Mouse (Mus musculus): Measurements from ENCODE around the gene Abcg2. TPM values are rescaled to one million over a fixed set of nuclear protein-coding genes. Genes with fewer than 3 reads are reported as not detected.
"Not testable (repeated sequence)": the region's sequence is repeated elsewhere in the genome, so short reads cannot be mapped to it uniquely, and the experiment has no call there.

The Abcg2 gene
- total RNA-seq (2015) (26.8 and 27.9 TPM in 2 replicates), total RNA-seq (2017) (29.7 and 67.5 TPM in 2 replicates)

DNA sequence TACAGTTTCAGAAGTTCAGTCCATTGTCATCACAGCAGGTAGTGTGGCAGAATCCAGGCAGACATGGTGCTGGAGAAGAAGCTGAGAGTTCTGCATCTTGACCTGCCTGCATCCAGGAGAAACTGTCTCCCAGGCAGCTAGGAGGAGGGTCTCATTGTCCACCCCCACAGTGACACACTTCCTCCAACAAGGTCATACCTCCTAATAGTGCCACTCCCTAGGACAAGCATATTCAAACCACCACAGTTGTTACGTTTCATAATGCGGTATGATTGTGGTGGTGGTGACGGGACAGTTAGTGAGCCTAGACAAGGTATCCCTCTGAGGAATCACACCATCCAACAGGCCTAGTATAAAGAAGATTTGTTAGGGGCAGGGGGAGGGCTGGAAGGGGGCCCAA is at the start of gene Abcg2:
Gene Abcg2 (plus strand): TSS at position 301 of the 400 bp plus-strand sequence.
- ATAC-seq (replicated peaks; ENCODE audit: poor library complexity), result not testable (repeated sequence)

DNA sequence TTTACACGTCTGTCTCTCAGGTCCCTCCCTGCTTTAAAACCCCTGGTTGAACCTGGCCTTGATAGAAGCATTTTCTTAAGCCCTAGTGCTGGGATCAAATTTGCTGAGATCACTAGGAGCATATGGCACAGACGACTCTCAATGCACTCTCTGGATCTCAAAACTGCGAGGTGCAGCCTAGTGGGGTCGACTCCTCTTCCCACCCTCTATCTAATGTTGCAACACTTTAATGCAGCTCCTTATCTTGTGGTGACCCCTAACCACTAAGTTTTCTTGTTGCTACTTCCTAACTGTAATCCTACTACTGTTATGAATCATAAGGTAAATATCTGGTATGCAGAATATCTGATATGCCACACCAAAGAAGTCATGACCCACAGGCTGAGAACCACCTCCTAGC is 44.1 kb upstream of the Abcg2 start:
- ATAC-seq (replicated peaks; ENCODE audit: poor library complexity), result not testable (repeated sequence)

DNA sequence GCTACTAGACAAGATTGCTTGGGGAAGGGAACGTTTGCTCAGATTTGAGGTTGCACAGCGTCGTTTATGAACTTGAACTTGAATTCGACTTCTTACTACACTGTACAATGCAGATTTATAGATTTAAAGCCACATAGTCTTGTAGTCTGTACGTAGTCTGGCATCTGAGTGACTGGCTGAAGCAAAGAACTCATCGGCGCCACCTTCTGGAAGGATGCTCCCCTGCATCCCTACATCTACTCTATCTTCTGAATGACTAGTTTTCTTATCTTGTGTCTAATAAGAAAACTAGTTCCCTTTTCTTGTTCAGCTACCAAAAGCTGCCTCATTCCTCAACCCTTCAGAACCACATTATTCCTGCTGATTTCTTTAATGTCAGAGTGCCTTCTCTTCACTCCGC is 41.5 kb upstream of the Abcg2 start:
- peak; percentile 74 for ATAC-seq (replicated peaks; ENCODE audit: poor library complexity)

DNA sequence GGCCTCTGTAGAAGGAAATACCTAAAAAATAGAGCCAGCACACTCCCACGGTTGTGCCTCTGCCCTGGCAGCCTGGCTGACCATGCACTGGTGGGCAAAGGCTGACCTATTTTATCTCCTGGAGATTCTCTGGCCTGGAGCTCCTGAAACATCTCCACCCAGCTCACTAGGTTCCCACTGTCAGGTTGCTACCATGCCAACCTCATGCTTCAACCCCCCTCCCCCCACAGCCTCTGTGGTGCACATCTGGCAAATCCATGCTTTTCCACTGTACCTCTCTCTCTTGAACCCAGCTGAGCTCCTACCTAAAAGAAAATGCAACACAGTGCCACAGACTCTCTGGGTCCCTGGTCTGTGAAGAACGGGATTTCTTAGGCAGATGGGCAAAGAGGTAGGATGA is 39.4 kb upstream of the Abcg2 start:
- not testable (repeated sequence) for ATAC-seq (replicated peaks; ENCODE audit: poor library complexity)

DNA sequence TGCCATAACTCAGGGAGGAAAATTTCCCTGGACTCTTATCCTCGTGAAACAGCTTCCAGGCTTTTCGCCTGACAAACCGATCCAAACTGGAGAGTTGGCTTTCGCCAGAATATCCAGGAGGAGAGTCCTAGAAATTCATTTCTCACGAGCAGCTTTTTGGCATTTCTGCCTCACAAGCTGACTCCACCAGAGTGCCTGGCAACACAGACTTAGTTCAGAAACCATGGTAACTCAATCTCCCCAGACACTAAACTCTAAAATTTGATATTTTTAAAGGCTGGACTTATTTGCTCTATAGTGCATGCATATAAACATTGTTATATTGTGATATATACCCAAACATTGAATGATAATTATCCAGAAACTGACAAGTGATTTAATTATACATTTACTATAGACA is 38.3 kb upstream of the Abcg2 start:
- ATAC-seq (replicated peaks; ENCODE audit: poor library complexity), result not testable (repeated sequence)

DNA sequence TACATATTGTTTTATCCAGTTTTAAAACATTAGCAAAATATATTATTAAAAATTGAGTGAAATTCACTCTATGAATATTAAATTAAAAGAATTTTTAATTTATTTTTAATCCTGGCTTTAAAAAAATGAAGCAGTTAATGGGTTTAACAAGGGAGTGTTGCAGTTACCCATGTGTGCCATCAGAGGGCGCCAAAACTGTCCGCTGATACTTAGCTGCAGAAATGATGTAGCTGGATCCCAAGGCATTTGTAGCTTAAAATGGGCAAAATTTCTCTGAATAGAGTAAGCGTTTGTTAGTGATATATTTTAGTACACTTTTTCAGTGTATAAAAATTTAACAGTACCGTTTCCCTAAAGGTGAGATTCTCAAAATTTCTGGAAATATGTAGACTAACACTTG is 37.5 kb upstream of the Abcg2 start:
- peak; percentile 74 for ATAC-seq (replicated peaks; ENCODE audit: poor library complexity)

DNA sequence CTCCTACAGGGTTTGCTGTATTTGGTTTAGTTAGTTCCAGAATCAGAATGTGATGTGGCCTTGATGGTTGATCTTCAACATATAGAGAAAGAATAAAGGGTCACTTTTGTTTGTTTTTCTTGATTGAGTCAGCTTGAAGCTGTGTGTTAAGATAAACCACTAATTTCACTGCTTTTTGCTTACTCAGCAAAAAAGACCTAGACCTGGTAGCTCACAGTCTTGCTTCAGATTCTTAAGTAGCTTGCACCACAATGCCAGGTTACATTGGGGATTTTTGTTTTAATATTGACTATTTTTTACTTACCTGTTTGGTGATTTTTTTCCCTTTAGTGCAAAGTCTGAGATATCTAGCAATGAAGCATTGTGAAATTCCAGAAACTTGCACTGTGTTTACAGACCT is 30.5 kb upstream of the Abcg2 start:
- not testable (repeated sequence) for ATAC-seq (replicated peaks; ENCODE audit: poor library complexity)

DNA sequence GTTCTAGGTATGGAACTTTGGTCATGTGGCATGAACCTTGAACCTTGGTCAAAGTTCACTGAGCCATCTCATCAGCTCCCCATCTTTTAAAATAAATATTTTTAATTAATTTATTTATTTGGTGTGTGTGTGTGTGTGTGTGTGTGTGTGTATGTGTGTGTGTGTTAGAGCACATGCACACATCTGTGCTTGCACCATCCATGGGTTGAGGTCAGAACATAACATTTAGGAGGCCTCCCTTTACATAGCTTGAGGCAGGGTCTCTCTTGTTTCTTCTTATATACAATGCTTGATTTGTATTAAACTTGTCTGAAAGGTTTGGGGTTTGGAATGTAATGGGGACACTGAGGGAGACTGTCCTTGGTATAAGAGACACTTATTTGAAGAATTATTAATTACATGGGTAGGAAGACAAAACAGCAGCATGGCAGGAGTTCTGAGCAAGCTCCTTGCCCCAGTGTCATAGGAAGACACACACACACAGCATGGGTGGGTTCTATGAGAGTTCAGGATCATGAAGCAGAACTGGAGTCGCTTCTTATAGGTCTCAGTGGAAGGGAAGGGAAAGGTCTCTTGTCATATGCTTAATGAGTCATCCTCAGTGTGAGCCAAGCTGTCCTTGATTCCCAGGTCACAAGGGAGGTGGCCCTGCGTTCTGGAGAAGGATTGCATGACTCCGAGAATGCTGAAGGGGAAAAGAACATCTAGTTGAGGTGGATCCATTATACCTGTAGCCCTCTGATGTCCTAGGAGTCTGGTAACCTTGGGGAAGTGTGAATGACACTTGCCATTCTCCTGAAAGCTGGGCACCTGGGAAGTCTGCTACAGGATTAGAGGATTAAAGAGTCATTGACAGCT is 9.9 kb downstream of the Abcg2 start:
- not testable (repeated sequence) for ATAC-seq (replicated peaks; ENCODE audit: poor library complexity)

DNA sequence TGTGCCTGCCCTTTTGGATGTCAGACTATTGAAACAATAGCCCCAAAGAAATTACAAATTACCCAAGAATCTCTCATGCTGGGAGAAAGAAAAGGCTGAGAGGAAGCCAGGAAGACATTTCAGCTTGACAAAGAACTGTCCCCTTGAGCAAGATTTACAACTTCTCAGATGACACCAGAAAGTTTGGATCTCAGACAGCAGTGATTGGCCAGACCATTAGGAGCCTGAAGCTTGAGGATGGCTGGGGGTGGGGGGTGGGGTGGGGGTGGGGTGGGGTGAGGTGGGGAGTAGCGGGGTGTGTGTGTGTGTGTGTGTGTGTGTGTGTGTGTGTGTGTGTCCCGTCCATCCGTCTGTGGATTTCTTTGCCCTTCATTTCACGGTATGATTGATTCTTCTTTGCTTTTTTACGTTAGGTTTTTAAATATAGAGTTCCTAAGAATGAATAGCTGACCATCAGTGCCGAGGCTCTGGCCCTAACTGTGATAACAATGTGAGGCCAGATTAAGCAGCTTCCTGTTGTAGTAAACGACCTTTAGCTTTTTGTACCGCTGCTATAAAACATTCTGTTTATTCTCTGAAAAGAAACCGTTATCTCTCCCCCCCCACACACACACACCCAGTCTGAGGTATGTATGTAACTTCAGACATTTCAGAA is 11.4 kb downstream of the Abcg2 start:
- not testable (repeated sequence) for ATAC-seq (replicated peaks; ENCODE audit: poor library complexity)

DNA sequence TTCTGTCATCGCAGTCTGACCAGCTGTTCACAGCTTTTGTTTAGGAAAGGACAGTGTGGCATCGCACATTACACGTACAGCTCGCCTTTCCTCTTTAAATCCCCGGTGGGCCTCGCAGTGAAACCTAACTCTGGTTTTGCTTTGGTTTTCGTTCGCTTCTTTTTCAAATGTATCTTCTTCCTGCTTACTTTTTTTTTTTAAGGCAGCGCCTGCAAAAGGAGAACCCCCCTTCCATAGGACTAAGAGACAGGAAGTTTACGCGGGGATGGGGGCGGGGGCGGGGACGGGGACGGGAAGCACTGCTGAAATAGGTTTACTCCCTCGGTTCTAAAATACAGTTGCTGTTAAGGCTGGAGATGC is 12.0 kb downstream of the Abcg2 start:
- peak; percentile 73 for ATAC-seq (replicated peaks; ENCODE audit: poor library complexity)

DNA sequence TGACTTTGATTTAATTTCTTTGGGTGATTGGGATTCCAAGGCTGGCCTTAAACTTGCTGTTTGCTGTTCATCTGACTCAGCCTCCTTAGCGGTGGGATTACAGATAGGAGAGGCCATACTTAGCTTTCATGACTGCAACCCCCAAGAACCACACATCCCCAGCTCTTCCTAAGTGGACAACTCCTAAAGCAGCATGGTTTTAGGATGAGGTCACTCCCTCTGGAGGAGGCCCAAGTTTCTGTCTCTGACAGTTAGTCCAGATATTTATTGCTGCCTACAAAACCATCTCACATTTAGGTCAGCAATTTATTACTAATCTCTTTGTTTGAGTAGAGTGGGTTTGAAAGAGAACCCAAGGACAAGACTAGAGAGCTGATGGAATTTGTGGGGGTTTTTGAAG is 17.8 kb downstream of the Abcg2 start:
- ATAC-seq (replicated peaks; ENCODE audit: poor library complexity), result not testable (repeated sequence)

DNA sequence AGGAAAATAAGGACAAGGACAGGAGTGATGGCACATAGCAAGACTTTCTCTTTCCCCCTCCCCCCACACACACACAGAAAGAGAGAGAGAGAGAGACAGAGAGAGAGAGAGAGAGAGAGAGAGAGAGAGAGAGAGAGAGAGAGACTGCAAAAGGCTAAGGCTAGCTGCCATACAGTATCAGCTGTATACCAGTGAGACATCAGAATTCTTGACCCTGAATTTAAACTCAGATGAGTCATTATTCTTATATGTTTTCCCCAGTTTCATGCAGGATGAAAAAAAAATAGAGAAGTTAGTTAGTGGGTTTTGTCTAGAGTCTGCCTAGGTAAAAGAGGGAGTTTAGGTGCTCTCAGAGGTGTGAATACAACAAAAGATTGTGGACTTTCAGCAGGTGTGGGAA is 18.7 kb downstream of the Abcg2 start:
- ATAC-seq (replicated peaks; ENCODE audit: poor library complexity), result peak; percentile 4; the same call in 1 of the 2 replicates

DNA sequence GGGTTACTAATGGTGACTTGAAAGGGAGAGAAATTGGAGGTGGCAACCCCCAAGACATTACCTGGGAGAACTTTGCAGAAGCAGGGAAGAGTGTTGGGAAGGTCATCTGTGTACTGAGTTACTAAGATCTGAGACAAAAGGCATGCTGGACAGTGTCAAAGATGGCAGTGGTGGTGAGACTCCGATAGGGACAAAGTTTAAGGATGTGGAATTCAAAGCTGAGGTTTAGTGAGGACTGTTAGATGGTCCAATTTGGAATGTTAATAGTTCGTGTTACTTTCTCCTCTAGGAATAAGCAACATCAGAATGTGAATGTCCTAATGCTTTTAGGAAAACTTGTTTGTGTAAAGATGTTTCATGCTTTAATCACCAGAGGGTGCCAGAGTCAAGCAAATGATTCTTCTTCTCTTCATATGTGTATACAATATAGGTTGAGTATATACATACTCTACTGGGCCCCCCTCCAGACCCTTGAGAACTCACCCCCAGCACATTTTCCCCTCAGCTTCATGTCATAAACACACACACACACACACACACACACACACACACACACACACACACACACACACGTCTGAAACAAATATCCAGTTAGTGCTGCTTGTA is 19.3 kb downstream of the Abcg2 start:
- peak; percentile 81 for ATAC-seq (replicated peaks; ENCODE audit: poor library complexity)

DNA sequence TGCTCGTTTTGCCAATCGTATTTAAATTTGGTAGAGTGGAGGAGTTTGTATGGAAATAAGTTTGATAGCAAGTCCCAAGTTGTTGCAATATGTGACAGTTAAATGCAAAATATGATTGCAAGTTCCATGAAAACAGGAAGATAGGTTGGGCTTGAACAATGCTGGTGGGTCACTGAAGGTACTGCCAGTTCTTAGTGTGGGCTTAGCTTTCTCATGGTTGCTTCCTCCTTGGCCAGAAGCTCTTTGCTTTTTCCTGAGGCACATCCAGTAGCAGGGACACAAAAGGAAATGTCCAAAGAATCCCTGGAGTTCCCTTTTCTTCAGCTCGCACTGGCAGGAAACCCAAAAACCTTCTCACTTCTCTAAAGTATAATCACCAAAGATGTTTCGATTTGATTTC is 22.3 kb downstream of the Abcg2 start:
- peak; percentile 38 for ATAC-seq (replicated peaks; ENCODE audit: poor library complexity)

DNA sequence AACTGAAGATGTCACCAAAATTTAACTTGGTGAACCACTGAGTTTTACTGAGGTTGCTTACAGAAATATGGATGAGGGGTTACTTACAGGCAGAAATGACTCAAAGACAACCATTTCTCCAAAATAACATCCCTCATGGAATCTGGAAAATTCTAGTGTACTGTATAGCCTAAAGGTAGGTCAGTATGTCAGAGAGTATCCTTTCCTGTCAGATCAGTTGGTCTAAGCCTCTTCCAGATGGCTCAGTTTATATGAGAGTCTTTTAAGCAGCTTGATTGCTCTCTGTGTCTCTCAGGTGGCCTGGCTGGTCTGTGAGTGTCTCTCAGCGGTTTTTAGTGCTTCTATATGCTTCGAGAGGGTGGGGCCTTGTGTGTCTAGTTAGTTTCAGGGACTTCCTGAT is 24.1 kb downstream of the Abcg2 start:
- no peak for ATAC-seq (replicated peaks; ENCODE audit: poor library complexity)

DNA sequence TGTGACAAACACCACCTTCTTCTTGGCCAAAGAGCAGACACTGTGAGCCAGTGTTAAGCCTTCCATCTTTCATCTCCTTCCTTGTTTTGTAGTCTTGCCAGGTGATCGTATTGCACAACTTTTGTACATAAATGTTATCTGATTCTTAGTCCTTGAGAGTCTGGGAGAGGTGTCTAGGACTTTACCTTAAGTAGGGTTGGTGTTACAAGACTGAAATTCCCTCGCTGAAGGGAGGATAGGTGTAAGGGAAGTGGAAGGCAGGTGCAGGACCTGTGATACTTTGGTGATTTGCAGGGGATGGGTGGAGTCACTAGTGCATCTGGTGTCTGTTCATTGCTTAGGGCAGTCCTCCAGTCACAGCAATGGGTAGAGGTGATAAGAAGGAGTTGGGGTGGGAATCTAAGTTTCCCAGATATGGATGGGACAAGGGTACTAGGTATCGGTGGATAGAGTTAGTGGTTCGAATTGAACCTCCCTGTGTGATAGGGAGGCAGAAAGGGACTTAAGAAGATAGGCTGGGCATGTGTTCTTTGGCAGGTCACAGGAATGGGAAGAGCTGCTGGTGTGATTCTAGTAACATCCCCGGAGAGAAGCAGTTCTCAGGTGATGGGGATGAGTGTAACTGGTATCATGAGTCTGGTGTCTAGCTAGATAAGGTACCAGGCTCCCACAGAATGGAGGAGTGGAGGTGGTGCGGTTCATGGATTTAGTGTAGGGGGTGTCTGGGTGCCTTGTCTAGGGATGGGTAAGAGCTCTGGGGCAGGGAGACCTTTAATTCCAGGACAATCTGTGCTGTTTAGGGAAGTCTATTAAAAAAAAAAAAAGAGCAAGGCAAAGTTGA is 25.8 kb downstream of the Abcg2 start:
- ATAC-seq (replicated peaks; ENCODE audit: poor library complexity), result peak; percentile 22

DNA sequence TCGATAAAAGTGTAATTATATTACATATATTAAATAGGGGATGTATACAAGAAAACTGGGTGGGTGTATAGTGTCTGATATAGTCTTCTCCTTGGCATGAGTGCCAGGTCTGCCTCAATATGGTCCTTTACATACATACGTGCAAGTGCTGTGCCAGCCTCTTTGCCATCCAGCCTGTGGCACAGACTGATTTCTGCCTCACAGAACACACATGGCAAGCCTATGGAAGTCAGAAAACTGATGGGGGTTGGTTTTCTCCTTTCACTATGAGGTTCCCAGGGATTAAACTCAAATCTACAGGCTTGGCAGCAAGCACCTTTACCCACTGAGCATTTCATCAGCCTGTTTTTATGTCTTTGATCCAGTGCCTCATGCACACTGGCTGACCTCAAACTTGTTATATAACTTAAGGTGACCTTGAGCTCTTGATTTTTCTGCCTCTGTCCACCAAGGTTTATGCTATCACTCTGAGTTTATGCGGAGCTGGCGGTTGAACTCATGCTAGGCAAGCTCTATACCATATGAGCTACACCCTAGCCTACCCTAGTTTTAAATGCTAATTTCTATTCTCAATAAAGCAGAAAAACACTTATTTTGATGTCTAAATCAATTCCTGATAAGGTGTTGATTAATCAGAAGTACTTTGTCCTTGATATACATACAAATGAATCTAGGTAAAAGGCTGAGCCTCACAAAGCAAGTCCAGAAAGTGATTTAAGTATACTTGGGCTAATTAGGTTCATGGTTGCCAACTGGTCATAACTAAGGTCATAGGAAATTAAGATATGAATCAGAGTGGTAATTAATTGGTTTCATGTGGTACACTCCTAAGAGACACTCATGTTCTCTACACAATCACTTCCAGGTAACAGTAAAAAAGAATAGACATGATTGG is 26.7 kb downstream of the Abcg2 start:
- peak; percentile 49 for ATAC-seq (replicated peaks; ENCODE audit: poor library complexity)

DNA sequence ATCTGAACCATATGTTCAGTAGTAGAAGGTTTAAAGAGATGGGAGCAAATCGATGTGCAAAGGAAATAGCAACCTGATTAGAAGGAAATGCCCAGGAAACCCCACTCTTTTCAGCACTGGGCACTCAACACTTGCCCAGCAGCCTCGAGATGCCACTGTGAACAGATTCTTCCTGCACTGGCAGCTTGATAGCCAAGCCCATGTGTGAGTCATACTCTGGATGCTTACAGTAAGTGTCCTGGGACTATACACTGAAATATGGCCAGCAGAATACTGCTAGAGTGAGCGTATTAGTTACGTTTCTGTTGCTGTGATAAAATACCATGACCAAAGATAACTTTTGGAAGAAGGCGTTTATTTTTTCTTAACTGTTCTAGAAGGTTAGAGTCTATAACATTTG is 39.8 kb downstream of the Abcg2 start:
- ATAC-seq (replicated peaks; ENCODE audit: poor library complexity), result no peak

DNA sequence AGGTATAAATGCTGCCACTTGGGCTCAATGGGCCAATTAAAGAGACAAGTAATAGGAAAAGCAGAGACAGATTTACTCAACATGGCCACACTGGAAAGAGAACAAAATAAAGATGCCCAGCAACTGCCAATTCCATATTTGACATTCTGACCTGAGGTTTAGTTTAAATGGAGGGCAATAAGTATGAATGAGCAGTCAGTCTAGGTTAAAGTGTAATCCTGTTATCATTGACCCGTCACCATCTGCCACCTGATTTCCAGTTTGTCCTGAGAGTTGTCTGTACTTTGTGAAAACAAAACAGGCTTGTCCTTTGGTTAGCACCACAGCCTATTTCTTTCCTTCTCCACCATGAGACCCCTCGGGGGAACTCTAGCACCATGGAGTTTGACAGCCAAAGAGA is 44.9 kb downstream of the Abcg2 start:
- no peak for ATAC-seq (replicated peaks; ENCODE audit: poor library complexity)

DNA sequence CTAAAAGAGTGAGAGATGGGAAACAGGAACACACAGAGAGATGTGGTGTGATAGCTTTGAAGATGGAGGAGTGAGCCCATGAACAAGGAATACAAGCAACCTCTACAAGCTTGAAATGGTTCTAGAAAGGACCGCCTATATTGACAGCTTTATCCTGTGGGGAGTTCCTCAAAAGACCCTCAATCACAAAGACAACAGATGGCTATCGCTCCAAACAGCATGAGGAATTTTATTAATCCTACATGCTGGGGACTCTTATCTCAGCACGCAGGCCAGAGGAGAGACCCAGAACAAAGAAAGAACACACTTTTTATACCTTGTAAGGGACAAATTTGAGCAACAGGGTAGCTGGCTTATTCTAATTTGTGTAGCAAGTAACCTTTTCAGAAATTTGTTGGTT is 48.1 kb downstream of the Abcg2 start:
- ATAC-seq (replicated peaks; ENCODE audit: poor library complexity), result no peak

All from megakaryocyte progenitor cell, adult 5-6 weeks (primary cell).